Mouse (Mus musculus): ENCODE results near the gene Hsf5. TPM values are rescaled to one million over a fixed set of nuclear protein-coding genes. Genes with fewer than 3 reads are reported as not detected.

The Hsf5 gene
- polyA plus RNA-seq (2021; fragmentation: Nextera tagmentation) = 0.16 and 0.33 TPM in 2 replicates
- long read RNA-seq, experiment 1, partial matches to known transcripts = 2 of 2 reads
- long read RNA-seq, experiment 1, other reads (novel, unspliced or antisense) = 0 of 2 reads
- long read RNA-seq, experiment 2 = 0 reads

GRCm38 (mm10) chr11:87616790-87617474 lies at the start of gene Hsf5:
TSS of gene Hsf5 (plus strand) at chr11:87617164.

GRCm38 (mm10) chr11:87568255-87568953 lies 48.6 kb upstream of the Hsf5 start, which contains the start of gene Sept4:
TSS of gene Sept4 (plus strand) at chr11:87568903.

GRCm38 (mm10) chr11:87591526-87592353 lies 25.2 kb upstream of the Hsf5 start, which contains the start of gene Mtmr4:
TSS of gene Mtmr4 (plus strand) at chr11:87592162.

GRCm38 (mm10) chr11:87662407-87662806 lies 45.4 kb downstream of the Hsf5 start, which contains the start of gene Rnf43:
TSS of gene Rnf43 (plus strand) at chr11:87662722.

Other genes starting within 250 kb of the Hsf5 start
- 1.6 and 2.0 TPM in 2 replicates for gene Rad51c, start 212.2 kb upstream of the Hsf5 start, polyA plus RNA-seq (2021; fragmentation: Nextera tagmentation)
- gene Tex14, start 212.1 kb upstream of the Hsf5 start, polyA plus RNA-seq (2021; fragmentation: Nextera tagmentation) = 0.14 TPM in 1 of 2 replicates, not detected in the other
- not detected in 2 replicates for gene Gm11492, start 50.5 kb upstream of the Hsf5 start, polyA plus RNA-seq (2021; fragmentation: Nextera tagmentation)
- gene Sept4, start 48.3 kb upstream of the Hsf5 start, polyA plus RNA-seq (2021; fragmentation: Nextera tagmentation) = 184 and 248 TPM in 2 replicates
- gene Mtmr4, start 25.0 kb upstream of the Hsf5 start, polyA plus RNA-seq (2021; fragmentation: Nextera tagmentation) = 10.5 and 14.5 TPM in 2 replicates
- 0.97 and 1.3 TPM in 2 replicates for gene Rnf43, start 45.6 kb downstream of the Hsf5 start, polyA plus RNA-seq (2021; fragmentation: Nextera tagmentation)
- gene Supt4a, start 120.4 kb downstream of the Hsf5 start, polyA plus RNA-seq (2021; fragmentation: Nextera tagmentation) = 208 and 260 TPM in 2 replicates
- gene Tspoap1, start 143.4 kb downstream of the Hsf5 start, polyA plus RNA-seq (2021; fragmentation: Nextera tagmentation) = 10.3 and 12.0 TPM in 2 replicates
- gene Mpo, start 176.4 kb downstream of the Hsf5 start, polyA plus RNA-seq (2021; fragmentation: Nextera tagmentation) = 0.09 TPM in 1 of 2 replicates, not detected in the other
- gene Lpo, start 211.1 kb downstream of the Hsf5 start, polyA plus RNA-seq (2021; fragmentation: Nextera tagmentation) = 0.29 and 0.46 TPM in 2 replicates
- 2.2 and 2.5 TPM in 2 replicates for gene Mks1, start 236.1 kb downstream of the Hsf5 start, polyA plus RNA-seq (2021; fragmentation: Nextera tagmentation)